Mouse (Mus musculus): ENCODE measurements around the gene Adat1. TPM values are rescaled to one million over a fixed set of nuclear protein-coding genes. Genes with fewer than 3 reads are reported as not detected.
"Not testable (repeated sequence)": the region's sequence is repeated elsewhere in the genome, so short reads cannot be mapped to it uniquely, and the experiment has no call there.

Gene Adat1
- polyA plus RNA-seq, 1 experiment from 2014 or later: 9.5 TPM

GRCm38 (mm10) chr8:111941101-111941454 lies 51.0 kb downstream of the Adat1 start:
- peak overlapping the region; percentile 91 for H3K4me3 ChIP-seq (ENCODE audit: low read depth, low read length)
- no peak for ATAC-seq (ENCODE audit: insufficient number of reproducible peaks, insufficient read depth, low FRiP score, low read depth)
- under 1% methylated on average over 22 of the region's 23 CpGs for WGBS
- H3K4me2 ChIP-seq (replicated peaks; ENCODE audit: low read depth, low read length): peak overlapping the region; percentile 92
- H3K9me3 ChIP-seq (ENCODE audit: control insufficient read depth, low read depth, low read length): no peaks in the 10 kb centered on the region
- H3K36me3 ChIP-seq (ENCODE audit: control insufficient read depth, insufficient read depth, low read length): peaks cover 28% of the 10 kb centered on the region
- H3K27ac ChIP-seq (ENCODE audit: low read length): peak overlapping the region; percentile 35
- no peaks in the 10 kb centered on the region for H3K27me3 ChIP-seq (ENCODE audit: control insufficient read depth, insufficient read depth, low read length)
- peak overlapping the region; percentile 56 for H3K9ac ChIP-seq (replicated peaks; ENCODE audit: low read depth, low read length)
- peaks cover 3% of the 10 kb centered on the region; the same call in 1 of the 2 replicates for H3K4me1 ChIP-seq (ENCODE audit: control insufficient read depth, insufficient read depth, low read length)

- Histone ChIP-seq H3K4me1 (ENCODE audit: control insufficient read depth, insufficient read depth, low read length) (peaks cover 3% of the 10 kb centered on the region; the same call in 1 of the 2 replicates), H3K9me3 (ENCODE audit: control insufficient read depth, low read depth, low read length) (no peaks in the 10 kb centered on the region), H3K27ac (ENCODE audit: low read length) (peak within 1 kb of the TSS; percentile 71), H3K36me3 (ENCODE audit: control insufficient read depth, insufficient read depth, low read length) (peaks cover 23% of the 10 kb centered on the region; the same call in 1 of the 2 replicates), H3K9ac (replicated peaks; ENCODE audit: low read depth, low read length) (peak within 1 kb of the TSS; percentile 56), H3K4me3 (ENCODE audit: low read depth, low read length) (peak within 1 kb of the TSS; percentile 91), H3K4me2 (replicated peaks; ENCODE audit: low read depth, low read length) (peak within 1 kb of the TSS; percentile 92), H3K27me3 (ENCODE audit: control insufficient read depth, insufficient read depth, low read length) (no peaks in the 10 kb centered on the region)
- ATAC-seq (ENCODE audit: insufficient number of reproducible peaks, insufficient read depth, low FRiP score, low read depth): peak; percentile 98
- under 1% methylated on average over 63 of the region's 65 CpGs for WGBS
Observed at GRCm38 (mm10) chr8:111940171-111941100, 51.7 kb downstream of the Adat1 start, which contains the start of gene Gabarapl2. Gene Gabarapl2, plus strand, starts transcription at chr8:111940703.

DNA sequence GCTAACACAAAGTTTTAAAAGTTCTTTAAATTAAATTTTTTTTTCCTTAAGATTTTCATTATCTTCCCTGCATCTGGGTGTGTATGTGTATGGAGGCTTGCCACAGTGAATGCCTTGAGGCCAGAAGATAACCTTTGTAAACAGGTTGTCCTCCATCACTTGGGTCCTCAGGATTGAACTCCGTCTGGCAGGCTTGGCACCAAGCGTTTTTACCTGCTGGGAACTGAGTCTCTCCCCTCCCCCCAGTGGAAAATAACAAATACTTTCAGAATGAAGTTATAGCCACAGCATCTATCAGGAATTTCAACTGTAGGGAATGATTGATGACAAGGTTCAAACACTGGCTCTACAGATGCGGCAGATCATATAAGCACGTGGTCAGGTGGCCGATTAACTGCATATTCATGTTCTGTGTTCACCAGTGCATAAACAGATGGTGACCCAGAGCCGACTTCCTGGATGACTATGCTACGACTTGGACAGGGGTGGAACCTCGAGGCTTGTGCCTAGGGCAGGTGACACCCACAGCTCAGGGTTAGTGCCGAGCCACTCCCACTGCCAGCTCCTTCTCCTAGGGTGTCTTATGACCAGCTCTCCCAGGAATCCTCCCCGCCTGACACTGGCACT lies 52.5 kb downstream of the Adat1 start:
- 4% methylated on average over 10 of the region's 10 CpGs for WGBS
- Histone ChIP-seq H3K4me2 (replicated peaks; ENCODE audit: low read depth, low read length) (peak overlapping the region; percentile 92), H3K9ac (replicated peaks; ENCODE audit: low read depth, low read length) (no peak overlapping the region), H3K4me1 (ENCODE audit: control insufficient read depth, insufficient read depth, low read length) (peaks cover 3% of the 10 kb centered on the region; the same call in 1 of the 2 replicates), H3K4me3 (ENCODE audit: low read depth, low read length) (peak overlapping the region; percentile 91), H3K27me3 (ENCODE audit: control insufficient read depth, insufficient read depth, low read length) (no peaks in the 10 kb centered on the region), H3K9me3 (ENCODE audit: control insufficient read depth, low read depth, low read length) (no peaks in the 10 kb centered on the region), H3K36me3 (ENCODE audit: control insufficient read depth, insufficient read depth, low read length) (peaks cover 15% of the 10 kb centered on the region; the same call in 1 of the 2 replicates), H3K27ac (ENCODE audit: low read length) (peak overlapping the region; percentile 71)
- ATAC-seq (ENCODE audit: insufficient number of reproducible peaks, insufficient read depth, low FRiP score, low read depth): peak; percentile 81

- H3K27me3 ChIP-seq (ENCODE audit: control insufficient read depth, insufficient read depth, low read length); H3K4me3 ChIP-seq (ENCODE audit: low read depth, low read length); H3K4me1 ChIP-seq (ENCODE audit: control insufficient read depth, insufficient read depth, low read length); H3K9ac ChIP-seq (replicated peaks; ENCODE audit: low read depth, low read length); ATAC-seq (ENCODE audit: insufficient number of reproducible peaks, insufficient read depth, low FRiP score, low read depth); H3K9me3 ChIP-seq (ENCODE audit: control insufficient read depth, low read depth, low read length); H3K27ac ChIP-seq (ENCODE audit: low read length); H3K36me3 ChIP-seq (ENCODE audit: control insufficient read depth, insufficient read depth, low read length); H3K4me2 ChIP-seq (replicated peaks; ENCODE audit: low read depth, low read length): not testable (repeated sequence)
- WGBS: 87% methylated on average over 8 of the region's 9 CpGs
Observed at GRCm38 (mm10) chr8:111938076-111938985, 53.8 kb downstream of the Adat1 start.

DNA sequence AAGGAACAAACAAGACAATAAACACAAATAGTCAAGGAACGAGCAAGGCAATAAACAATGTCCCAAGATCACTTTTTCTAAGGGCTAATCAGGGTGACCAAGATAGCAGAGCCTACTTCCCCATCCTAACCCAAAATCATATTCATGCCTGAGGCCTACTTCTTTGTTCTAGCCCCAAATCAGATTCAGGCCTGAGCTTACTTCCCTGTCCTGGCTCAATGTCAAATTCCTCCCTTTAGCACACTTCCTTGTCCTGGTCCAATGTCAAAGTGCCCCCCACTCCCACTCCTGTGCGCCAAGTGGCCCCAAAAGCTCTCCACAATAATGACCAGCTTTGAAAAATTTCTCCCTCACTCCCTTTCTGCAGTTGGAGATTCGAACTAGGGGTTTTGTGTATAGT lies 54.9 kb downstream of the Adat1 start:
- Histone ChIP-seq H3K9ac (replicated peaks; ENCODE audit: low read depth, low read length) (no peak overlapping the region), H3K4me2 (replicated peaks; ENCODE audit: low read depth, low read length) (no peak overlapping the region), H3K9me3 (ENCODE audit: control insufficient read depth, low read depth, low read length) (no peaks in the 10 kb centered on the region), H3K36me3 (ENCODE audit: control insufficient read depth, insufficient read depth, low read length) (peaks cover 3% of the 10 kb centered on the region; the same call in 1 of the 2 replicates), H3K4me1 (ENCODE audit: control insufficient read depth, insufficient read depth, low read length) (peaks cover 10% of the 10 kb centered on the region; the same call in 1 of the 2 replicates), H3K4me3 (ENCODE audit: low read depth, low read length) (no peak overlapping the region), H3K27ac (ENCODE audit: low read length) (no peak overlapping the region), H3K27me3 (ENCODE audit: control insufficient read depth, insufficient read depth, low read length) (no peaks in the 10 kb centered on the region)
- no peak for ATAC-seq (ENCODE audit: insufficient number of reproducible peaks, insufficient read depth, low FRiP score, low read depth)
- WGBS: 78% methylated on average over 3 of the region's 3 CpGs

GRCm38 (mm10) chr8:111934201-111934600 lies 57.9 kb downstream of the Adat1 start:
- Histone ChIP-seq H3K36me3 (ENCODE audit: control insufficient read depth, insufficient read depth, low read length) (no peaks in the 10 kb centered on the region), H3K27me3 (ENCODE audit: control insufficient read depth, insufficient read depth, low read length) (no peaks in the 10 kb centered on the region), H3K27ac (ENCODE audit: low read length) (no peak overlapping the region), H3K4me3 (ENCODE audit: low read depth, low read length) (no peak overlapping the region), H3K4me1 (ENCODE audit: control insufficient read depth, insufficient read depth, low read length) (peaks cover 15% of the 10 kb centered on the region), H3K9me3 (ENCODE audit: control insufficient read depth, low read depth, low read length) (no peaks in the 10 kb centered on the region), H3K4me2 (replicated peaks; ENCODE audit: low read depth, low read length) (no peak overlapping the region), H3K9ac (replicated peaks; ENCODE audit: low read depth, low read length) (no peak overlapping the region)
- 89% methylated on average over 2 of the region's 2 CpGs for WGBS
- ATAC-seq (ENCODE audit: insufficient number of reproducible peaks, insufficient read depth, low FRiP score, low read depth): no peak

DNA sequence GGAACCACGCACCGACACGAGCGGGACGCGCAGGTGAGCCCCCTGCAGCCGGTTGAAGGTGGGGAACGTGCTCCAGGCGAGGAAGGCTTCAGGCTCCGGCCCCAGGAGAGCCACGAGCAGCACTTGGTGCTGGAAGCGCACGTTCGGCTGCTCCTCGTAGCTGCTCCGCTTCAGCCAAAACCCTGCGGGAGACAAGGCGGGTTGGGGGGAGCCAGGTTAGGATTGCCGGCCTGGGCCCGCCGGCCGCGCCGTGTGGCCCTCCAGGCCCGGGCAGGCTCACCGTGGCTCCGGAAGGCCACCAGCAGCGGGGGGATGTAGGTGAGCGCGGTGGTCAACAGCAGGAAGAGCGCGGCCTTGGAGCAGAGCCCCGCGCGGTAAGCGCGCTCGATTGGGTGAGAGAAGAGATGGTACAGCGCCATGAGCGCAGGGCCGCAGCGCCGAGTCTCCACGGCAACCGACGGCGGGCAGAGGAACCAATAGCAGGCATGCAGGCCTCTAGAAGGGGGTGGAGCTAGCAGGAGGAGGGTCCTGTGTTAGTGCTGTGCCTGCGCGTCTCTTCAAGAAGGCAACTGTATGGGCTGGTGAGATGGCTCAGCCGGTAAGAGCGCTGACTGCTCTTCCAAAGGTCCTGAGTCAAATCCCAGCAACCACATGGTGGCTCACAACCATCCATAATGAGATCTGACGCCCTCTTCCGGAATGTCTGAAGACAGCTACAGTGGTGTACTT lies 58.6 kb downstream of the Adat1 start, which contains the start of gene Tmem231:
Tmem231 (minus strand) TSS at position 534 of the 729 bp plus-strand sequence.
- peak within 1 kb of the TSS; percentile 68 for H3K4me3 ChIP-seq (ENCODE audit: low read depth, low read length)
- peak within 1 kb of the TSS; percentile 67; the same call in 1 of the 2 replicates for H3K9ac ChIP-seq (replicated peaks; ENCODE audit: low read depth, low read length)
- WGBS: under 1% methylated on average over 53 of the region's 53 CpGs
- peak; percentile 98 for ATAC-seq (ENCODE audit: insufficient number of reproducible peaks, insufficient read depth, low FRiP score, low read depth)
- H3K27ac ChIP-seq (ENCODE audit: low read length): peak within 1 kb of the TSS; percentile 64
- peaks cover 15% of the 10 kb centered on the region for H3K4me1 ChIP-seq (ENCODE audit: control insufficient read depth, insufficient read depth, low read length)
- H3K36me3 ChIP-seq (ENCODE audit: control insufficient read depth, insufficient read depth, low read length): no peaks in the 10 kb centered on the region
- H3K27me3 ChIP-seq (ENCODE audit: control insufficient read depth, insufficient read depth, low read length): no peaks in the 10 kb centered on the region
- H3K9me3 ChIP-seq (ENCODE audit: control insufficient read depth, low read depth, low read length): no peaks in the 10 kb centered on the region
- H3K4me2 ChIP-seq (replicated peaks; ENCODE audit: low read depth, low read length): peak within 1 kb of the TSS; percentile 95
